Mouse (Mus musculus): Measurements from ENCODE around the gene Pnkd.

- TF ChIP-seq CTCF (IDR thresholded peaks at IDR 0.05; ENCODE audit: low read depth, low read length) (no peak), POLR2A (IDR thresholded peaks at IDR 0.05; ENCODE audit: borderline replicate concordance, low read depth, low read length) (no peak)
These were observed 16.0 kb upstream of the Pnkd start for GRCm38 (mm10) chr1:74268750-74269149.

Measured in bone marrow macrophage, adult 2 months (primary cell).